Comparison of ENCODE assay signal across 8 mouse cellular contexts in genomic region chr14:75130501-75131318, GRCm38 (mm10). TPM values are rescaled to one million over a fixed set of nuclear protein-coding genes. Genes with fewer than 3 reads are reported as not detected.
DNase-seq lines count a peak whose midpoint lies in the region; ATAC-seq and TF ChIP-seq lines count a peak whose summit lies in the region.

TSS of gene Lrrc63 (minus strand) at chr14:75130881.
TSS of gene Lcp1 (plus strand) at chr14:75131101.

- intact Hi-C loops in left cerebral cortex, adult 2 months (cut with DNase I), result loop anchor here (5.0 kb wide), 1 partner anchor 47 kb away; no protein-coding TSS in a partner anchor

- no peaks in the 10 kb centered on the region for H3K27me3 ChIP-seq in hindbrain, embryonic 16.5 days (replicated peaks; ENCODE audit: control insufficient read depth, insufficient read depth, low read length)

- WGBS in hindbrain, embryonic 16.5 days, result 0% methylated on average over 39 of the region's 42 CpGs
- WGBS in macrophage (ENCODE audit: missing documents), result 1% methylated on average over 31 of the region's 42 CpGs

- peaks cover 3% of the 10 kb centered on the region; the same call in 1 of the 2 replicates for H3K4me1 ChIP-seq in hindbrain, embryonic 16.5 days (ENCODE audit: control insufficient read depth, insufficient read depth, low read depth, low read length)

- peak; percentile 40 for DNase-seq in T-cell, adult 2 months (ENCODE audit: low spot score)
- peak; percentile 75 to 84 for DNase-seq in cerebellum, postnatal 25 days
- DNase-seq in gastrocnemius, adult 18-20 months (ENCODE audit: low spot score), result peak; percentile 20
- DNase-seq in left cerebral cortex, adult 2 months (ENCODE audit: extremely low spot score in 1 of 2, low spot score in 2 of 2), result peak; percentile 47 to 59
- DNase-seq in retina, postnatal 7 days (ENCODE audit: low read depth, low spot score), result peak; percentile 65
- DNase-seq in urinary bladder, adult 2 months (ENCODE audit: low spot score), result peak; percentile 50

- ATAC-seq in hindbrain, embryonic 16.5 days, result peak; percentile 92

- no peaks in the 10 kb centered on the region for H3K36me3 ChIP-seq in hindbrain, embryonic 16.5 days (ENCODE audit: control insufficient read depth, insufficient read depth, low read length)
- H3K36me3 ChIP-seq in macrophage (ENCODE audit: inconsistent target), result no peaks in the 10 kb centered on the region

- H3K4me2 ChIP-seq in hindbrain, embryonic 16.5 days (ENCODE audit: low read length), result peak within 1 kb of the TSS; percentile 63

- H3K79me2 ChIP-seq in macrophage (ENCODE audit: inconsistent target), result peaks cover 46% of the 10 kb centered on the region

- H3K27ac ChIP-seq in hindbrain, embryonic 16.5 days (ENCODE audit: low read depth, low read length), result no peak within 1 kb of the TSS; the same call in 1 of the 2 replicates
- peak within 1 kb of the TSS; percentile 61 for H3K27ac ChIP-seq in left cerebral cortex, adult 2 months
- H3K27ac ChIP-seq in macrophage, result peak within 1 kb of the TSS; percentile 70

- peak within 1 kb of the TSS; percentile 68 for H3K9ac ChIP-seq in hindbrain, embryonic 16.5 days (ENCODE audit: low read depth, low read length)

- peak within 1 kb of the TSS; percentile 47 for H3K4me3 ChIP-seq in hindbrain, embryonic 16.5 days (ENCODE audit: low read length)
- H3K4me3 ChIP-seq in left cerebral cortex, adult 2 months, result peak within 1 kb of the TSS; percentile 66
- H3K4me3 ChIP-seq in macrophage (ENCODE audit: inconsistent target), result peak within 1 kb of the TSS; percentile 76

- peak; percentile 6; the same call in 1 of the 2 replicates for TF ChIP-seq CTCF in left cerebral cortex, adult 2 months (IDR thresholded peaks at IDR 0.05)

- H3K9me3 ChIP-seq in hindbrain, embryonic 16.5 days (ENCODE audit: control insufficient read depth, low read length), result no peaks in the 10 kb centered on the region

RNA-seq across cellular contexts. Expression of gene Lrrc63, which starts in this region (rescaled TPM):
- not detected for total RNA-seq in gastrocnemius, adult 18-20 months (2021)
- polyA plus RNA-seq in hindbrain, embryonic 16.5 days (2015; fragmentation: Nextera tagmentation; extraction: Ambion mirVana), result 0.08 TPM in 1 of 2 replicates, not detected in the other
- total RNA-seq in left cerebral cortex, adult 2 months (2021), result not detected
- 10 to 100 TPM in 7 of 26 experiments, 1 to 10 TPM in 9, under 1 TPM in 4, not detected in 6; 0.43 to 19.7 (median 5.4) TPM for total RNA-seq in macrophage (2018; cell fraction: chromatin; rRNA removed)
- 1 to 10 TPM in 8 of 26 experiments, under 1 TPM in 15, not detected in 3; 0.05 to 7.4 (median 0.55) TPM for total RNA-seq in macrophage (2018; cell fraction: cytosol; rRNA removed)
- 10 to 100 TPM in 6 of 26 experiments, 1 to 10 TPM in 12, under 1 TPM in 7, not detected in 1; 0.25 to 24.3 (median 3.4) TPM for total RNA-seq in macrophage (2018; cell fraction: nucleus; rRNA removed)
- polyA plus RNA-seq in macrophage (2018), result 0.06 to 0.11 TPM in 2 of 3 replicates, not detected in the other
- 0.03 TPM in 2 replicates for polyA plus RNA-seq in urinary bladder, adult 2 months (2012; rRNA removed)

RNA-seq across cellular contexts. Expression of gene Lcp1, which starts in this region (rescaled TPM):
- 1 to 10 TPM; 1.6 to 2.9 TPM for total RNA-seq in gastrocnemius, adult 18-20 months (2021)
- polyA plus RNA-seq in hindbrain, embryonic 16.5 days (2015; fragmentation: Nextera tagmentation; extraction: Ambion mirVana), result 10.4 and 15.3 TPM in 2 replicates
- total RNA-seq in left cerebral cortex, adult 2 months (2021), result 1 to 10 TPM; 6.0 to 6.1 TPM
- total RNA-seq in macrophage (2018; cell fraction: chromatin; rRNA removed), result 1,000 to 10,000 TPM in 11 of 26 experiments, 100 to 1,000 TPM in 15; 310 to 1,734 (median 948) TPM
- total RNA-seq in macrophage (2018; cell fraction: cytosol; rRNA removed), result 1,000 to 10,000 TPM in 4 of 26 experiments, 100 to 1,000 TPM in 22; 554 to 1,295 (median 783) TPM
- 1,000 to 10,000 TPM in 4 of 26 experiments, 100 to 1,000 TPM in 22; 371 to 1,198 (median 818) TPM for total RNA-seq in macrophage (2018; cell fraction: nucleus; rRNA removed)
- polyA plus RNA-seq in macrophage (2018), result 571 to 1,239 TPM (median 1,135 TPM) in 3 replicates
- polyA plus RNA-seq in urinary bladder, adult 2 months (2012; rRNA removed), result 21.2 and 29.9 TPM in 2 replicates

Comparison
In these comparisons a context has a peak if more than half of its experiments do, and no peak if none do; other contexts are left out.
1. RNA of gene Lcp1 (polyA plus RNA-seq): 571 to 1,239 TPM in macrophage; 21.2 to 29.9 TPM in urinary bladder, adult 2 months and 10.4 to 15.3 TPM in hindbrain, embryonic 16.5 days; every median in the first group is over 10 times any median in the second.
2. DNase-seq: peak in every context shown above with its lines; median percentile 80 in cerebellum, postnatal 25 days; 65 in retina, postnatal 7 days; 53 in left cerebral cortex, adult 2 months; 50 in urinary bladder, adult 2 months; 40 in T-cell, adult 2 months; 20 in gastrocnemius, adult 18-20 months.
3. Peak in every context shown above with its lines, with median percentiles within 50 percentile points of each other: H3K4me3 ChIP-seq.